Mouse (Mus musculus) forebrain, embryonic 13.5 days (tissue): ENCODE results near the gene Ssrp1. TPM values are rescaled to one million over a fixed set of nuclear protein-coding genes. Genes with fewer than 3 reads are reported as not detected.

Experiments used
- ATAC-seq: fragments of 200-750 bp; cut with Nextera tagmentation; 2 replicates; pipeline ENCODE4 v1.8.0; 2017
- H3K27ac ChIP-seq: fragments of 300-500 bp; sonication (generic); 2 replicates; pipeline ENCODE4 v1.5.1; 2015; ENCODE audit warnings: inconsistent platforms, mild to moderate bottlenecking, moderate library complexity
- H3K27me3 ChIP-seq: fragments of 300-500 bp; sonication (generic); 2 replicates; pipeline ENCODE4 v1.6.1; 2015; ENCODE audit warnings: mild to moderate bottlenecking, inconsistent platforms
- H3K36me3 ChIP-seq: fragments of 300-500 bp; sonication (generic); 2 replicates; pipeline ENCODE4 v1.6.1; 2015; ENCODE audit warnings: mild to moderate bottlenecking, inconsistent platforms; ENCODE audit not compliant: poor library complexity, severe bottlenecking
- H3K4me1 ChIP-seq: fragments of 300-500 bp; sonication (generic); 2 replicates; pipeline ENCODE4 v1.6.1; 2015; ENCODE audit warnings: inconsistent platforms
- H3K4me2 ChIP-seq: fragments of 300-500 bp; sonication (generic); 2 replicates; pipeline ENCODE4 v1.6.1; 2015; ENCODE audit warnings: inconsistent platforms, mild to moderate bottlenecking, moderate library complexity
- H3K4me3 ChIP-seq: fragments of 300-500 bp; sonication (generic); 2 replicates; pipeline ENCODE4 v1.5.1; 2015; ENCODE audit warnings: mild to moderate bottlenecking, inconsistent platforms
- H3K9ac ChIP-seq: fragments of 300-500 bp; sonication (generic); 2 replicates; pipeline ENCODE4 v1.6.1; 2015; ENCODE audit warnings: mild to moderate bottlenecking, inconsistent platforms
- H3K9me3 ChIP-seq: fragments of 300-500 bp; sonication (generic); replicated peaks from 2 replicates; pipeline ENCODE4 v1.6.1; 2016; ENCODE audit warnings: inconsistent platforms
- WGBS: fragments of 180-500 bp; shearing (Covaris S2); methylation state at CpG from one replicate; pipeline ENCODE4 v1.1.7; 2015; 5-methylcytosine and 5-hydroxymethylcytosine counted together
- polyA plus RNA-seq: library from polyadenylated mRNA; unstranded; fragments of >200 nt; fragmentation: Nextera tagmentation; extraction: Ambion mirVana; gene quantifications from 2 replicates; pipeline ENCODE4 v1.2.1, GENCODE M21; 2015

The Ssrp1 gene
- polyA plus RNA-seq, 1 experiment from 2014 or later, result 281 TPM

DNA sequence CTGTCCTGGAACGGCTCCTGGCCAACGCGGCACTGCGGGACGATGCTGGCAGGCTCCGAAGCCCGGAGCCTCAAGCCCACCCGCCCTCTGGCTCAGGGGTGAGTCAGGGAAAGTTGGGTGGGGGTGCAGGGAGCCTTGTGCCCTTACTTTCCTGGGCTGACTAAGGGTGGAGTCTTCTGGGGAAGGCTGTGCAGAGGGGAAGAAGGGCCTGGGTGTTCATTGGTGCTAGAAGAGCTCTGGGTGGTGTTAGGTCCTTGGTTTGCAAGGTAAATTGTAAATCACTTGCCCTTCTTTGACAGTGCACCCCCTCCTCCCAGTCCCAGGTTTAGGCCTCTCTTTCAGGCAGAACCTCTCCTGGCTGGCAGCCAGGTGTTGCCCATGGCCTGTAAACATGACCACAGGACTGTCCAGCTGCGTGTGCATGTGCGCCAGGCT is 24.1 kb downstream of the Ssrp1 start:
- no peaks in the 10 kb centered on the region for H3K27me3 ChIP-seq
- H3K27ac ChIP-seq, result no peak overlapping the region
- H3K9ac ChIP-seq, result peak overlapping the region; percentile 34; the same call in 1 of the 2 replicates
- H3K4me2 ChIP-seq, result peak overlapping the region; percentile 40
- H3K36me3 ChIP-seq, result peaks cover 84% of the 10 kb centered on the region
- H3K4me1 ChIP-seq, result peaks cover 14% of the 10 kb centered on the region
- no peak overlapping the region for H3K4me3 ChIP-seq
- no peaks in the 10 kb centered on the region for H3K9me3 ChIP-seq
- 0 out of 2 replicates have a peak, but pooled peaks have one; percentile 19 for ATAC-seq
- 50% methylated on average over 10 of the region's 10 CpGs for WGBS

DNA sequence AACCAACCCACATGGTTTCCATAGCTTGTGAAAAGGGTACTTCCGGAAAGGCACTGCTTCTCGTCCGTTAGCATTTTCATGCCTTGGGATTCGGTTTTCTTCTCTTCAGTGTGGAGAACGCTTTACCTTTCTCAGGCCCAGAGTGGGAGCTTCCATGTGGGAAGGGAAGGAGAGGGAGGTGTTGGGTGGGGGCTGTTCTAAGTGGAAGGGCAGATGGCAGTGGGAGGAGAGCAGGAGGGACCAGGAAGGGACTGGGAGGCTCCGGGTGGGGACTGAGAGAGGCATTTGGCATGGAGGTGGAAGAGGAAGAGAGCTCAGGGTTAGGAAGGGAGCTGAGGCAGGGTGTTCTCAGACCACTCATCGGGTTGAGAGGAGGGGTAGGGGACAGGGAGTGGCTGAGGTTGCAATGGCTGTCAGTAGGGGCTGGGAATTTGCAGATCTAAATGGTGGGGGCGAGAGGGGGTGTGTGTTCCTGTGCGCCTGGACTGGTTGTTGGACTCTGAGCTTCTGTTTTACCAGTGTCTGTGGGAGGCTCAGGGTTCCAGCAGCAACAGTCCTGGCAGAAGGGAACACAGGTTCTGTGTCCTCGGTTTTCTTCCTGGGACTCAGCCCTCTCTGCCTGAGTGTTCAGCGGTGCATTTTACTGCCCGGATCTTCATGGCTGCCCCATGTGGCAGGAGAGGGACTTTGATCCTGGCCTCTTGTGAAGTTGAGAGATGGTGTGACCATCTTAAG is 28.3 kb downstream of the Ssrp1 start:
- Histone ChIP-seq H3K4me3 (no peak overlapping the region), H3K27ac (no peak overlapping the region), H3K36me3 (peaks cover 57% of the 10 kb centered on the region), H3K4me2 (no peak overlapping the region), H3K4me1 (peaks cover 10% of the 10 kb centered on the region), H3K9me3 (no peaks in the 10 kb centered on the region), H3K27me3 (no peaks in the 10 kb centered on the region), H3K9ac (no peak overlapping the region)
- no peak for ATAC-seq
- WGBS, result 92% methylated on average over 12 of the region's 12 CpGs

DNA sequence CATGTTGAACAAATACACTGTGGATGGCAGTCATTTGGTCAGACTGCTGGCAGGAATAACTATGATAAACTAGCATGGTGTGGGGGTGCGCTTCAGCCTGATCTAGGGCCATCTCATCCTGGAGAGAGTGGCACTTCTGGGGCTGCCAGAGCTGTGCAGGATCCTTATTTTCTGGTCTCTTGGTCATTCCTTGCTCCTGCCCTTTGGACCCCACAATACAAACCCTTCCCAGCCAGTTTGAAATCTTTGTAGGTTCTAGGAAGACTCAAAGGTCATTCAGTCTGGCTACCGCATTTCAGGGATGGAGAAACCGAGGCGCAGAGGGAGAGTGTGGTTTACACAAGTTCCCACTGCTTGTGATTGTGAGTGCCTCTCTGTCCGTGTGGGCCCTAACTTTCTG is 29.9 kb downstream of the Ssrp1 start:
- no peak overlapping the region for H3K9ac ChIP-seq
- no peak for ATAC-seq

DNA sequence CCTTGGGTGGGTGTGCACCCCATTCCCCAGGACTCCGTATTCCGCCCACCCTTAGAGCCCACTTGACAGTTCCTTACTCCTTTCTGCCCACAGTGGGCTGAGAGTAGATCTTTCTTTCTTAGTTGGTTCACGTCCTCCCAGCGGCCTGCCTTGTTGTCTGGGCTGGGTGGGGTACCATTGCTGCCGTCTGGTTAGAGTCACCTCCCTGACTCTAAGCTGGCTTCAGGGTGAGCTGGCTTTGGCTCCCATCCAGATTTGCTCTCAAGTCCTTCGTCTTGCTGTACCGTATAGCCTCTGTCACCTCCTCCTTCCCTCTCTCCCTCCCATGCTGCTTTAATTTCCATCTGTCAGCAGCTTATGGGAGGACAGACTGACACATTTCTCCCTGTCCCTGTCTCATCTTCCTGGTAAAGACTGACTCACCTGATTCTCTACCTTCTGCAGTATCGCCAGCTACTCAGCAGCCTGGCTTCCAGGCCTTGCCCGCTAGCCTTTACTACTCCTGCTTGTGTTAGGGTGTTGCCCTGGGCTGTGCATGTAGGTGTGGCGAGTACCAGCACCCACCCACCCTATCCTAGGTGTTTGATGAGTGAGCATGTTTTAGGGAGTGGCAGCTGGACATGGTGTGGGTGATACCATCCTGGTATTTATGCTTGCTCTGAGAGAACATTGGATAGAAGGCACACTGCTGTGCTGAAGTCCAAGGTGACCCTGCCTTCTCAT is 31.0 kb downstream of the Ssrp1 start:
- Histone ChIP-seq H3K4me3 (no peak overlapping the region), H3K4me2 (no peak overlapping the region), H3K27ac (no peak overlapping the region), H3K27me3 (no peaks in the 10 kb centered on the region), H3K9ac (no peak overlapping the region), H3K9me3 (no peaks in the 10 kb centered on the region), H3K4me1 (no peaks in the 10 kb centered on the region), H3K36me3 (peaks cover 62% of the 10 kb centered on the region)
- 75% methylated on average over 10 of the region's 10 CpGs for WGBS
- no peak for ATAC-seq

More for the DNA sequence above, 29.9 kb downstream of the Ssrp1 start:
- peaks cover 62% of the 10 kb centered on the region for H3K36me3 ChIP-seq
- WGBS, result 97% methylated on average over 5 of the region's 5 CpGs
- no peaks in the 10 kb centered on the region for H3K9me3 ChIP-seq
- H3K4me1 ChIP-seq, result no peaks in the 10 kb centered on the region
- no peak overlapping the region for H3K4me2 ChIP-seq
- no peak overlapping the region for H3K27ac ChIP-seq
- no peaks in the 10 kb centered on the region for H3K27me3 ChIP-seq
- H3K4me3 ChIP-seq, result no peak overlapping the region

DNA sequence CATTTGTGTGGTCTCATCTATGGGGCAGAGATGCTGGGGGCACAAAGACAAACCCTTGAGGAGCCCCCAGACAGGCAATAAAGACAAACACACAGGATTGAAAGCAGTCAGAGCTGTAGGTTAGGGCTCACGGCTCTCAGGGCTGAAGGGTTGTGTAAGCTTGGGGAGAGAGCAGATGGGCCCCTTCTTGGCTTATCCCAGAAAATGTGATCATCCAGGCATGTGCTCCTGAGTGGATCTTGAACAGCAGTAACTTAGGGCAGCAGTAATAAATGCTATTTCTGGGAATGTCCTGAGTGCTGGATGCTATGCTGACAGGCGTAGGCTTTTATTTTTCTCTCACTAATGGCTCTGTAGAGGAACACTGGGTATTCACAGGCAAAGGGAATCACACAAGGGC is 31.6 kb downstream of the Ssrp1 start:
- no peaks in the 10 kb centered on the region for H3K9me3 ChIP-seq
- H3K27me3 ChIP-seq, result no peaks in the 10 kb centered on the region
- 91% methylated on average over 2 of the region's 2 CpGs for WGBS
- H3K4me3 ChIP-seq, result no peak overlapping the region
- H3K36me3 ChIP-seq, result peaks cover 62% of the 10 kb centered on the region
- ATAC-seq, result no peak
- no peak overlapping the region for H3K27ac ChIP-seq
- H3K4me2 ChIP-seq, result no peak overlapping the region
- H3K4me1 ChIP-seq, result no peaks in the 10 kb centered on the region
- H3K9ac ChIP-seq, result no peak overlapping the region

DNA sequence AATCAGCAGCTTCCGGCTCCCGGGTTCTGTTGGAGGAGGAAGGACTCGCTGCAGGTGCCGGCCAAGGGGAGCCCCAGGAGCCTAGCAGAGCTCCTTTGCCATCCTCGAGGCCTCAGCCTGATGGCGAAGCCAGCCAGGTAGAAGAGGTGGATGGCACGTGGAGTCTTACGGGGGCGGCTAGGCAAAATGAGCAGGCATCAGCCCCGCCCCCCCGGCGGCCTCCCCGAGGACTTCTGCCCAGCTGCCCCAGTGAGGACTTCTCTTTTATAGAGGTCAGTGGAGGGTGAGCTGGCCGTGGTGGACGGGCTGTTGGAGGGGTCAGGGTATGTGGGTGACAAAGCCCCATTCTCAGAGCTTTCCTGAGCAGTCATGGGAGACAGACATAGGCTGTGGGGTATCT is 33.1 kb downstream of the Ssrp1 start:
- Histone ChIP-seq H3K4me3 (no peak overlapping the region), H3K4me1 (no peaks in the 10 kb centered on the region), H3K9ac (no peak overlapping the region), H3K27ac (no peak overlapping the region), H3K9me3 (no peaks in the 10 kb centered on the region), H3K4me2 (no peak overlapping the region), H3K36me3 (peaks cover 61% of the 10 kb centered on the region), H3K27me3 (no peaks in the 10 kb centered on the region)
- no peak for ATAC-seq
- WGBS, result 72% methylated on average over 15 of the region's 15 CpGs

DNA sequence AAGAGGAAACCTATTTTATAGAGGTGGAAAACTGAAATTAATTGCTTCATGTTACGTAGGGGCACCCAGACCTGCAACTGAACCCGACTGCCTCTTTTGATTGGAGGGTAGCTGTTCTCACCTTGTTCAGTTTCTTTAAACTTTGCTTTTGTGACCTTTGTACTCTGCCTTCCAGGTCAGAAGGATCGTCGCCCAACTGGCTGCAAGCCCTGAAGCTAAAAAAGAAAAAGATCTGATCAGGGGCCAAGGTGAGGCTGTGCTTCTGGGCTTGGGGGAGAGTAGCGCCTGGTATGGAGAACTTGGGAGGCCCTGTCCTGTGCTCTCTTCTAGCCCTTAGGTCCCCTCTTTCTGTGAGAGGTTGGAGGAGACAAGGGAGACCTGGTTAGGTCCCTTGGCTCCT is 34.9 kb downstream of the Ssrp1 start:
- ATAC-seq, result no peak
- Histone ChIP-seq H3K4me1 (no peaks in the 10 kb centered on the region), H3K27ac (no peak overlapping the region), H3K9me3 (no peaks in the 10 kb centered on the region), H3K4me2 (no peak overlapping the region), H3K9ac (no peak overlapping the region), H3K4me3 (no peak overlapping the region), H3K27me3 (no peaks in the 10 kb centered on the region), H3K36me3 (peaks cover 55% of the 10 kb centered on the region)
- 94% methylated on average over 5 of the region's 5 CpGs for WGBS

DNA sequence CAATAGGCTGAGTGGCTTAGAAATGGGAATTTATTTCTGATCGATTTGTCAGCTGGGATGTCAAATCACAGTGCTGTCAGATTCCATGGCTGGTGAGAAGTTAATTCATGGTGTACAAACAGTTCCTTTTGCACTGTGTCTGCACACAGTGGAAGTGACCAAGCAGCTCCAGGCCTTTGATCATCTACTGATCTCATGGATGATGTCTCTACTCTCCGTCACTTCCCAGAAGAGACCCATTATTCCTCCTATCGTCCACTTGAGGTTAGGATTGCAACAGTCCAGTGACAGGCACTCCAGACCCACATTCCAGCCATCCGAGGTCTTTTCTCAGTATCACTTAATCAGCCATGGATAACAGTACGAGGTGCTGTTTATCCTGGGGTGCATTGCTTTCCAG is 36.7 kb downstream of the Ssrp1 start:
- H3K27me3 ChIP-seq, result no peaks in the 10 kb centered on the region
- H3K9me3 ChIP-seq, result no peaks in the 10 kb centered on the region
- no peak overlapping the region for H3K4me3 ChIP-seq
- peaks cover 55% of the 10 kb centered on the region for H3K36me3 ChIP-seq
- 94% methylated on average over 5 of the region's 5 CpGs for WGBS
- H3K27ac ChIP-seq, result no peak overlapping the region
- no peak for ATAC-seq
- no peaks in the 10 kb centered on the region for H3K4me1 ChIP-seq
- H3K4me2 ChIP-seq, result no peak overlapping the region
- H3K9ac ChIP-seq, result no peak overlapping the region

DNA sequence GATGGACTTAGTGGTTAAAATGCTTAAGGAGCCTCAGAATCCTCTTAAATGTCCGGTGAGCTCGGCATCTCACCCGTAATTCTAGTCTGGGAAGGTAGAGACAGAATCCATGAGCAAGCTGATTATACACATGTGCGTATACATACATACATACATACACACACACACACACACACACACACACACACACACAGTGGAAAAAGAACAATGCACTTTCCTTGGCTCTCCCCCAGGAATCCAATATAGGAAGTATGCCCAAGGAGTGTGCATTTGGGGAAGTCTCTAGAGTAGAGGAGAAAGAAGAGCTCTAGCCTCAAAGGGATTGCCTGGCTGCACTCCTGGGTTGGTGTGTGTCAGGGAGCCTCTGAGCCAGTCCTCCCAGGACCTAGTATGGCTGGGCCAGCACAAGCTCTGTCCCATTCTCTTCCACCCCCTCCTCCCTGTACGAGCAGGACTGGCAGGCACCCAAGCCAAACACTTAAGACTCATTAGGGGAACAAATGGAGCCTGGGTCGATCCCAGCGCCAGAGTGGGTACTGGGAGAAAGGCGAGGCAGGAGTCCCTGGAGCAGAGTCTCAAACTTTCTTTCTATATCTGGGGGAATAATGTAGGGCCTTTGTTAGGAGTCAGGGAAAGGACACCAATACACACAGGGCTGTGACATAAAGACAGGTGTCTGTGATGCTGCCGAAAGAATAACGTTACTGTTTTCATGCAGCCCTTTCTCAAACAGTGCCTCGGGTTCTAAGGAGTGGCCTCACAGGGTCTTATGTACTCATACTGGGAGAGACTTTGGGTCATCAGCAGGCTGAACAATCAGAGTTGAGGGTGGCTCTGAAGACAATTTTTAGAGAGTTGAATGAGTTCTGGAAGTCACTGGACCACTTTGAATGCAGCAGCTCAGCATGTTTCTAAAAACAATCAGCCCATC is 51.9 kb downstream of the Ssrp1 start:
- ATAC-seq, result peak; percentile 88
- 39% methylated on average over 11 of the region's 11 CpGs for WGBS
- Histone ChIP-seq H3K4me3 (no peak overlapping the region), H3K9ac (no peak overlapping the region), H3K4me1 (peaks cover 15% of the 10 kb centered on the region), H3K9me3 (no peaks in the 10 kb centered on the region), H3K27me3 (no peaks in the 10 kb centered on the region), H3K27ac (no peak overlapping the region), H3K4me2 (no peak overlapping the region), H3K36me3 (no peaks in the 10 kb centered on the region)

DNA sequence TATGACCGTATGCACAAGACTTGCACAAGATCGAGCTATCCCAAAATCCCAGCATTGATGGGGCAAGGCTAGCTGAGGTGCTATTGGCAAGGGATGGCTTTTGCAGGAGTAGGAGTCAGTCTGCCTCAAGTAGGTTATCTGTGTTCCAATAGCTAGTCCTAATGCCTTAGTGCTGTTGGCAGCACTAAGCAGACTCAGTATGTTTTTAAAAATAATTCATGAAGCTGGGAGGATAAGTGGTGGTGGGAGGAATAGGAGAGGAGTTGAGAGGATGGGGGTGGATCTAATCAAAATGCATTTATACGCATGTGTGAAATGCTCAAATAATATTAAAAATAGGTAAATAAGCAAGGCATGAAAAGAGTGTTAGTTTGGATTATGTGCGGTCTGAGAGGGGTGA is 54.3 kb downstream of the Ssrp1 start:
- no peak overlapping the region for H3K27ac ChIP-seq
- 91% methylated on average over 4 of the region's 4 CpGs for WGBS
- H3K4me3 ChIP-seq, result no peak overlapping the region
- no peak overlapping the region for H3K9ac ChIP-seq
- ATAC-seq, result no peak
- H3K9me3 ChIP-seq, result no peaks in the 10 kb centered on the region
- H3K36me3 ChIP-seq, result no peaks in the 10 kb centered on the region
- peaks cover 17% of the 10 kb centered on the region for H3K4me1 ChIP-seq
- H3K27me3 ChIP-seq, result no peaks in the 10 kb centered on the region
- no peak overlapping the region for H3K4me2 ChIP-seq

DNA sequence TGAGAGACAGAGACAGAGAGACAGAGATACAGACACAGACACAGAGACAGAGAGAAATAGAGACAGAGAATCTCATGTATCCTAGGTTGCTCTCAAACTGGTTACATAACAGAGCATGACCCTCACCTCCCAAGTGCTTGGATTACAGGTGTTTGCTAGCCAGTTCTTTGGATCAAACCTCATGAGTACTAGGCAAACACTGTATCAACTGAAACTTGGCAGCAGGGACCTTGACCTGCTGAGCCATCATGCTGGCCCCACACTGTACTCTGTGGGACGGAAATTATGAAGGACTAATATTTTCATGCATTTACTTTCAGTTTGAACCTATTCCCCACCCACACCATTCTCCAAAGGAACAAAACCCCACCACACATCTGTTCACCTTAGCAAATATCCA is 56.3 kb downstream of the Ssrp1 start:
- no peak overlapping the region for H3K4me2 ChIP-seq
- H3K27ac ChIP-seq, result no peak overlapping the region
- H3K36me3 ChIP-seq, result no peaks in the 10 kb centered on the region
- peaks cover 17% of the 10 kb centered on the region for H3K4me1 ChIP-seq
- no peaks in the 10 kb centered on the region for H3K27me3 ChIP-seq
- ATAC-seq, result no peak
- no peak overlapping the region for H3K4me3 ChIP-seq
- H3K9me3 ChIP-seq, result no peaks in the 10 kb centered on the region
- H3K9ac ChIP-seq, result no peak overlapping the region
- WGBS, result 94% methylated on average over 1 of the region's 1 CpGs

DNA sequence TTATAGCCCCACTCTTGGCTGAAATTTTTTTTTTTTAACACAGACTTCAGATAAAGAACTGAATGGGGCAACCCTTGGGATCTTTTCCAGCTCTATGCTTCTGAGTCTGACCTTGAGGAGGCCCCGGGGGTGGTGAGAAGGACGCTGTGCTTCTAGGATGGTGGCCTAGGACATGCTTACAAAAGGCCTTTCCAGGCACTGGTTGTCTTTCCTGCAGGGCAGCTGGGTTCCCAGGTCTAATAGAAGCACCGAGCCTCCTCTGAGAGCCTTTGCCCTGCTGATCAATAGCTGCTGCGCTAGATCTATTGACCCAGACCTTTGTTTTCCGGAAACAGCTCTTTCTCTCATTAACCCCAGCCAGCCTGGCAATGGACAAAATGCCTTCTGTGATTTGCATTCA is 58.9 kb downstream of the Ssrp1 start:
- Histone ChIP-seq H3K36me3 (no peaks in the 10 kb centered on the region), H3K27me3 (no peaks in the 10 kb centered on the region), H3K4me1 (peaks cover 2% of the 10 kb centered on the region; the same call in 1 of the 2 replicates), H3K4me2 (no peak overlapping the region), H3K9ac (no peak overlapping the region), H3K9me3 (no peaks in the 10 kb centered on the region), H3K4me3 (no peak overlapping the region), H3K27ac (no peak overlapping the region)
- ATAC-seq, result no peak
- WGBS, result 10% methylated on average over 5 of the region's 5 CpGs
